In genomic region chr2:167055386-167055785, GRCm38 (mm10) we compare ENCODE assay signal across 10 mouse cellular contexts. TPM values are rescaled to one million over a fixed set of nuclear protein-coding genes. Genes with fewer than 3 reads are reported as not detected.
DNase-seq lines count a peak whose midpoint lies in the region; ATAC-seq and TF ChIP-seq lines count a peak whose summit lies in the region.
"Had no signal": no experiment of that assay in that cellular context is flagged by ENCODE, and none has a peak within 500 bp of the region (broad histone marks: within the 10 kb centered on the region; RNA-seq: fewer than 3 reads in every experiment).

No protein-coding gene starts in this region.

- H3K27me3 ChIP-seq in lung, embryonic 14.5 days (ENCODE audit: insufficient read depth, low read length), result no peaks in the 10 kb centered on the region
- H3K27me3 ChIP-seq in hindbrain, embryonic 13.5 days, result no peaks in the 10 kb centered on the region
- no peaks in the 10 kb centered on the region for H3K27me3 ChIP-seq in midbrain, embryonic 14.5 days (ENCODE audit: control insufficient read depth, insufficient read depth, low read length)
- H3K27me3 ChIP-seq: embryonic facial prominence, embryonic 15.5 days; Patski had no signal

- peak; percentile 59; the same call in 1 of the 2 replicates for ATAC-seq in lung, embryonic 14.5 days (ENCODE audit: insufficient read depth)
- no peak for ATAC-seq in hindbrain, embryonic 13.5 days (ENCODE audit: low FRiP score)
- no peak for ATAC-seq in midbrain, embryonic 14.5 days (ENCODE audit: low FRiP score, low TSS enrichment)
- ATAC-seq: Patski had no signal

- TF ChIP-seq CTCF in lung, embryonic 14.5 days (IDR thresholded peaks at IDR 0.05; ENCODE audit: low read depth), result no peak
- TF ChIP-seq CTCF in lung, adult 2 months (IDR thresholded peaks at IDR 0.05; ENCODE audit: insufficient read depth, low read length), result no peak

- no peaks in the 10 kb centered on the region for H3K9me3 ChIP-seq in lung, embryonic 14.5 days (ENCODE audit: low read depth, low read length)
- H3K9me3 ChIP-seq in hindbrain, embryonic 13.5 days, result no peaks in the 10 kb centered on the region
- no peaks in the 10 kb centered on the region for H3K9me3 ChIP-seq in midbrain, embryonic 14.5 days (ENCODE audit: control insufficient read depth, low read length)
- H3K9me3 ChIP-seq: embryonic facial prominence, embryonic 15.5 days had no signal

- H3K4me2 ChIP-seq in lung, embryonic 14.5 days, result no peak overlapping the region
- H3K4me2 ChIP-seq in hindbrain, embryonic 13.5 days, result no peak overlapping the region
- no peak overlapping the region for H3K4me2 ChIP-seq in midbrain, embryonic 14.5 days (ENCODE audit: low read length)
- H3K4me2 ChIP-seq: embryonic facial prominence, embryonic 15.5 days had no signal

- H3K27ac ChIP-seq in lung, embryonic 14.5 days (ENCODE audit: low read depth), result no peak overlapping the region
- H3K27ac ChIP-seq in hindbrain, embryonic 13.5 days, result no peak overlapping the region
- no peak overlapping the region for H3K27ac ChIP-seq in midbrain, embryonic 14.5 days (replicated peaks; ENCODE audit: low read depth, low read length)
- H3K27ac ChIP-seq: embryonic facial prominence, embryonic 15.5 days had no signal

- peak; percentile 57 for DNase-seq in adrenal gland, postnatal 10 days
- DNase-seq in adrenal gland, postnatal 4 days (ENCODE audit: low spot score in 2 of 2), result no peak
- peak; percentile 84 for DNase-seq in lung, embryonic 14.5 days
- no peak for DNase-seq in lung, adult 2 months
- peak; percentile 81 for DNase-seq in kidney, postnatal 10 days
- DNase-seq in ovary, postnatal 36 days (ENCODE audit: low spot score), result peak; percentile 45
- DNase-seq in midbrain, embryonic 14.5 days, result no peak

- no peak overlapping the region; the same call in 1 of the 2 replicates for H3K9ac ChIP-seq in lung, embryonic 14.5 days
- H3K9ac ChIP-seq in hindbrain, embryonic 13.5 days, result no peak overlapping the region
- no peak overlapping the region for H3K9ac ChIP-seq in midbrain, embryonic 14.5 days (replicated peaks; ENCODE audit: low read length)
- H3K9ac ChIP-seq: embryonic facial prominence, embryonic 15.5 days had no signal

- no peaks in the 10 kb centered on the region for H3K4me1 ChIP-seq in lung, embryonic 14.5 days (ENCODE audit: insufficient read depth)
- peaks cover 13% of the 10 kb centered on the region for H3K4me1 ChIP-seq in lung, adult 2 months (ENCODE audit: control insufficient read depth, insufficient read depth, low read length)
- H3K4me1 ChIP-seq in hindbrain, embryonic 13.5 days (replicated peaks), result peaks cover 21% of the 10 kb centered on the region
- H3K4me1 ChIP-seq in midbrain, embryonic 14.5 days (ENCODE audit: control insufficient read depth, insufficient read depth, low read length), result 0 out of 2 replicates have a peak, but pooled peaks cover 7% of the 10 kb centered on the region

- H3K4me3 ChIP-seq in lung, embryonic 14.5 days (ENCODE audit: low read depth, low read length), result no peak overlapping the region
- no peak overlapping the region for H3K4me3 ChIP-seq in lung, adult 2 months (replicated peaks; ENCODE audit: extremely low read depth, low read depth, low read length)
- no peak overlapping the region for H3K4me3 ChIP-seq in hindbrain, embryonic 13.5 days
- H3K4me3 ChIP-seq in midbrain, embryonic 14.5 days (replicated peaks; ENCODE audit: low read depth, low read length), result no peak overlapping the region
- H3K4me3 ChIP-seq: embryonic facial prominence, embryonic 15.5 days had no signal

- 59% methylated on average over 15 of the region's 15 CpGs for WGBS in lung, embryonic 14.5 days
- 51% methylated on average over 15 of the region's 15 CpGs for WGBS in lung, adult 2 months
- WGBS in hindbrain, embryonic 13.5 days, result 89% methylated on average over 15 of the region's 15 CpGs
- 90% methylated on average over 15 of the region's 15 CpGs for WGBS in midbrain, embryonic 14.5 days

- peaks cover 58% of the 10 kb centered on the region for H3K36me3 ChIP-seq in lung, embryonic 14.5 days (ENCODE audit: insufficient read depth)
- peaks cover 77% of the 10 kb centered on the region for H3K36me3 ChIP-seq in hindbrain, embryonic 13.5 days
- peaks cover 74% of the 10 kb centered on the region for H3K36me3 ChIP-seq in midbrain, embryonic 14.5 days (ENCODE audit: control insufficient read depth, insufficient read depth, low read length)

- no peak for TF ChIP-seq POLR2A in lung, adult 2 months (IDR thresholded peaks at IDR 0.05; ENCODE audit: borderline replicate concordance, extremely low read depth, low read depth, low read length)

RNA-seq across cellular contexts. Expression of gene Znfx1, which starts 7.4 kb away (rescaled TPM):
- 10 to 100 TPM; 31.2 to 36.5 TPM for total RNA-seq in adrenal gland, postnatal 10 days (2021)
- 10 to 100 TPM; 34.1 to 38.3 TPM for total RNA-seq in adrenal gland, postnatal 4 days (2021)
- 7.0 and 8.9 TPM in 2 replicates for polyA plus RNA-seq in lung, embryonic 14.5 days (2014; fragmentation: Nextera tagmentation; extraction: Ambion mirVana)
- polyA plus RNA-seq in lung, adult 2 months (2012; rRNA removed), result 39.4 and 46.6 TPM in 2 replicates
- 6.5 and 7.8 TPM in 2 replicates for polyA plus RNA-seq in hindbrain, embryonic 13.5 days (2015; fragmentation: Nextera tagmentation; extraction: Ambion mirVana)
- 8.9 and 9.3 TPM in 2 replicates for polyA plus RNA-seq in midbrain, embryonic 14.5 days (2014; fragmentation: Nextera tagmentation; extraction: Ambion mirVana)

RNA-seq across cellular contexts. Expression of gene Ddx27, which starts 40.4 kb away (rescaled TPM):
- total RNA-seq in adrenal gland, postnatal 10 days (2021), result 10 to 100 TPM; 32.1 to 34.6 TPM
- total RNA-seq in adrenal gland, postnatal 4 days (2021), result 10 to 100 TPM; 44.3 to 50.5 TPM
- polyA plus RNA-seq in lung, embryonic 14.5 days (2014; fragmentation: Nextera tagmentation; extraction: Ambion mirVana), result 46.3 and 52.6 TPM in 2 replicates
- 17.3 and 18.6 TPM in 2 replicates for polyA plus RNA-seq in lung, adult 2 months (2012; rRNA removed)
- 37.3 and 38.0 TPM in 2 replicates for polyA plus RNA-seq in hindbrain, embryonic 13.5 days (2015; fragmentation: Nextera tagmentation; extraction: Ambion mirVana)
- 26.6 and 31.0 TPM in 2 replicates for polyA plus RNA-seq in midbrain, embryonic 14.5 days (2014; fragmentation: Nextera tagmentation; extraction: Ambion mirVana)

RNA-seq across cellular contexts. Expression of gene Stau1, which starts 59.3 kb away (rescaled TPM):
- total RNA-seq in adrenal gland, postnatal 10 days (2021), result 10 to 100 TPM; 62.2 to 67.7 TPM
- 10 to 100 TPM; 76.9 to 79.0 TPM for total RNA-seq in adrenal gland, postnatal 4 days (2021)
- 82.3 and 84.8 TPM in 2 replicates for polyA plus RNA-seq in lung, embryonic 14.5 days (2014; fragmentation: Nextera tagmentation; extraction: Ambion mirVana)
- 22.8 and 28.3 TPM in 2 replicates for polyA plus RNA-seq in lung, adult 2 months (2012; rRNA removed)
- 109 and 113 TPM in 2 replicates for polyA plus RNA-seq in hindbrain, embryonic 13.5 days (2015; fragmentation: Nextera tagmentation; extraction: Ambion mirVana)
- polyA plus RNA-seq in midbrain, embryonic 14.5 days (2014; fragmentation: Nextera tagmentation; extraction: Ambion mirVana), result 84.1 and 109 TPM in 2 replicates

Comparison
In these comparisons a context has a peak if more than half of its experiments do, and no peak if none do; other contexts are left out.
1. DNase-seq: peak in adrenal gland, postnatal 10 days (single experiment), lung, embryonic 14.5 days (single experiment), kidney, postnatal 10 days (single experiment) and ovary, postnatal 36 days (single experiment); none in adrenal gland, postnatal 4 days (0 of 2), lung, adult 2 months (single experiment) and midbrain, embryonic 14.5 days (single experiment).